Mouse (Mus musculus) layer of hippocampus, adult 11-12 months (tissue): Measurements from ENCODE around the gene Gm37240.
A peak's percentile ranks its signal among the peaks of the same experiment; 100 is the strongest.

ENCODE experiments used
- DNase-seq: peaks from one replicate; pipeline ENCODE4 v3.0.0; 2022; ENCODE audit warnings: low spot score

Gm37240 gene

DNA sequence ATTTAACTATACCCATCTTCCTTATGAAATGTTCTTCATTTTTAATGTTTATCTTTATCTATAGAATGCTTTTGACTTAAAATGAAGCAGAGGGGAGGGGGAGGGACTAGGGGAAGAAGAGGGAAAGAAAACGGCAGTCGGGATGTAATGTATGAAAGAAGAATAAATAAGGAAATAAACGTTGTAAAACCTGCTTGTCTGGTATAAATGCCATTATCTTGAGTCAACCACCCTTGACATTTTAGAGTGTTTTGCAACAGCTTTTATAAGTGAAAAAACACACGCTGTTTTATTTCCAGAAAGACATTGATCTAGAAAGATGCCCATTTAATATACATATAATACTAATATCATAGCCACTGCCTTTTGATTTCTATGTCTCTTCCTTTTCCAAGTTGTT is 469.7 kb downstream of the Gm37240 start:
- DNase-seq, result no peak

DNA sequence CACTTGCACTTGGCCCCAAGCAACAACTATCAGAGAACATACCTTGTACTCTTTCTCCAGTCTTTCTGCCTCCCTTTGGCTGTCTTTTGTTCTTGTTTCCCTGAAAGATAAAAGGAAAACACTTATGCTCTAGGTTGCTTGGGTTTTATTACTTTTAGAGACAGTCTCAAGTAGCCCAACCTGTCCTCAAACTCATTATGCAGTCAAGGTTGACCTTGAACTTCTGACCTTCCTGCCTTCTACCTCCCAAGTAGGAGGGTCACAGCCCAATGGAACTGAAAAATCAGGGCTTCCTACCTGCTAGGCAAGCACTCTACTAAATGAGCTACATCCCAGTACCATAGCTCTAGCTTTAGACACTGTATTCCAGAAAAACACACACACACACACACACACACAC is 488.5 kb downstream of the Gm37240 start:
- DNase-seq, result no peak

DNA sequence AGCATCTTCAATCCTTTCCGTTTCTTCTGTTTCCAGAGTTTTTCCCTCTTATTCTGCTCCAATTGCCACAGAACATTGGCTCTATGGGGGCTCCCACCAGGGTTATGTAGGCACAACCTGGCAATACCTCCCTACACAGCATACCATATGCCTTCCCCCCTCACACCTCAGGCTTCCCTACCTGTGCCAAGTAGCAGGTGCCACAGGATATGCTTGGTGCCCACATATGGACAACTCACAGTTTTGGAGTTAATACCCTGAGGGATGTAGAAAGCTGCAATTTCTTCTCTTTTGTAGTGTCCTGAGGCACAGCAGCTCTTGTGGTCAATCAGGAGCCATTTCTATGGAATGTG is 488.9 kb downstream of the Gm37240 start:
- DNase-seq, result no peak

DNA sequence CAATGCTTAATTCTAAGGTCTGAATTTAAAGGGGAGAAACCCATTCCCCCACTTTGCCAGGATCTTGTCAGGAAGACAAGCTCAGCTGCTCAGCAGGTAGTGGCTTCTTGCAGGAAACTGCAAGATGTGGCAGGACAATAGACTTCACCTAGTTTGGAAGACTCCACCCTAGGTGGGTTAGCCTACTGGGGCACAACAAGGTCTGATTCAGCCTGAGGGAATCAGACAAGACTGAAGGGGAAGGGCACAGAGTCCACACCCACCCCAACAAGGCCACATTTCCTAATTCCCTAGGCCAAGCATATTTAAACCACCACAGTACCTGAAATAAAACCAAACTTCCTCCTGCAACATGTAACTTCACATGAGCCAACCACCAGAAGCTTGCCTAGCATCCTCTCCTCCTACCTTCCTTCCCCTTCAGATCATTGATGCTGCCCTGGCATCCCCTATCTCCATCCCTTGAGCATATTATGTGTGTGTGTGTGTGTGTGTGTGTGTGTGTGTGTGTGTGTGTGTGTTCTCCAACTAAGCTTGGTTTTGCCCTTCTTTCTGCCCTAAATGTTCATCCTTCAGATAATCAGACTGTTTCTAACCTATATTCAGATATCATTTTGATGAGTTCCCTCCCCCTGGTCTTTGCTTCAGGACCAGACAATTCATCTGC is 489.4 kb downstream of the Gm37240 start:
- no peak for DNase-seq

DNA sequence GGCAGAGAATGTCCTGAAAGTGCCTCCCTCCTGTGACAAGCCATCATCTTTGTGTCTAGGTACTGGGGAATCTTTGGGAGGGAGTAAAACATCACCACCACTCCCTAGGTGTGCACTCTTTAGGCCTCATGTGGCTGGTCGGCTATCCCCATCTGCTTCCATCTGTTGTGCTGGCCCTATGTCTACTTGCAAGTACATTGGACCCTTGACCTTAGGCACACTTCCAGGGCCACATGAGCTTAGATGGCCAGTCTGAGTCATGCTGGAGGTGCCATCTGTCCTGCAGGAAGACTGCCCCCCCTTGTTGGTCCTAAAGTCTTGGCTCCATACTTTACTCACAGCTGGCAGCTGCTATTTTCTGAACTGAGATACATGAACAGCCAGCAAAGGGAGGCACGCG is 493.9 kb downstream of the Gm37240 start:
- DNase-seq, result no peak

DNA sequence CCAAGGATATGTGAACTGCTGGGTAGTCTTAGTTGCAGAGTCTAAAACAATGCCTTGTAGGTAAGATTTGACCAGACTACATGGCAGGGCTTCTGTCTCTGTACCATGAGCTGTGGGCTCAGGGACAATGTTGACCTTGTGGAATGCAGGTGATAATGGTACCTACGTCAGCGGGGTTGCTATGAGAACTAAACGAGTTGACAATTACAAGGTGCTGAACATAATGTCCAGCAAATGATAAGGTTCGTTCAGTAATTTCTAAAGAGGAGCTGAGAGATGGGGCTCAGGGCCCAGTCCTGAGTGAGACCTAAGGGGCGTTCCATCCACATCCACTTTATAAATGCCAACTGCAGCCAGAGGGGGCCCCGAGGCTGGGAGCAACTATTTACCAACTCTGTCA is 495.6 kb downstream of the Gm37240 start:
- no peak for DNase-seq

DNA sequence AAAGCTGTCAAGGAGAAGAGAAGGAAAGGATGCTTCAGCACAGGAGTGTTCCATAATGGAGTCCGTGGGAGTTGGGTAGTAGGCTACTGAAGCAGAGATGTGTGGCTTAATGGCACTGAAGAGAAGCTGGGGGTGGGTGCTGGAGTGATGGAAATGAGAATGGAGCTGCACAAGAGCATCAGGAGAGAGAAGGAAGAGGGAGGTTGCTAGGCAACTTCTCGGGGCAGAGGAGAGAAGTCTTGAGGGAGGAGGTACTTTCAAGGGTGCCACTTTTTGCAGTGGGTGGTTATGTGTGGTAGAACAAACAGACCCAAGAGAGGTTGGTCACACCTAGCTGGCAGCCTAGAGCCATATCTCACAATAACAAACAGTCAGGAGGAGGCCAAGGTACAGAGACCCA is 496.2 kb downstream of the Gm37240 start:
- no peak for DNase-seq

DNA sequence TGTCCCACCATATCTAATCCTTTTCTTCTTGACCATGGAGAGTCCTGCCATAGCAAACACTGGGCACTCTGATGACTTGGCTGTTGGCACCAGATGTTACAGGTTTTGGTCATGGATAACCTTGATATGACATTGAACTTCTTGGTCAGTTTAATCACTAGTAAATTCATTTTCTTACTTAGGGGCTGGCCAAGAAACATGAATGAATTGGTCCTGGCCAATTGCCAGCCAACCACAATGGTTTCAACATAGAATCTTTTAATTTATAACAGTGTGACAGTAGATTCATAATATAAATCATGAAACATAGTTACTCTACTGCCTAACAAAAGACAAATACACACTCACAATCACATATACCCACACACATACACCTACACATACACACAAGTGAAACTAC is 501.9 kb downstream of the Gm37240 start:
- no peak for DNase-seq

DNA sequence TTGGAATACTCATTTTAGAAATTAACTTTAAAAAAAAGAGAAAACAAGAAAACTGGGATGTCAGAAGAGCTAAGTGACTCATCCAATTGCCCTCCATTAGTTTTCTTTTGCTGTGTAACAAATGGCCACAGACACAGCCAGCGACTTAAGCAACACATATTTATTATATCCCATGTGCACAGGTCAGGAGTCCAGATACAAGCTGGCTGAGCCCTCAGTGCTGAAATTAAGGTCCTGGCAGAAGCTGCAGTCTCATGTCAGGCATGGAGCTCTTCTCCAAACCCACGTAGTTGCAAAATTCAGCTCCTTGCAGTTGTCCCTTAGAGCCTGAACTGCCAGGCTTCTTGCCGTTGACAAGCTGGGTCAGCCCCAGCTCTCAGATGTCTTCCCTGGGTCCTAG is 504.0 kb downstream of the Gm37240 start:
- no peak for DNase-seq

DNA sequence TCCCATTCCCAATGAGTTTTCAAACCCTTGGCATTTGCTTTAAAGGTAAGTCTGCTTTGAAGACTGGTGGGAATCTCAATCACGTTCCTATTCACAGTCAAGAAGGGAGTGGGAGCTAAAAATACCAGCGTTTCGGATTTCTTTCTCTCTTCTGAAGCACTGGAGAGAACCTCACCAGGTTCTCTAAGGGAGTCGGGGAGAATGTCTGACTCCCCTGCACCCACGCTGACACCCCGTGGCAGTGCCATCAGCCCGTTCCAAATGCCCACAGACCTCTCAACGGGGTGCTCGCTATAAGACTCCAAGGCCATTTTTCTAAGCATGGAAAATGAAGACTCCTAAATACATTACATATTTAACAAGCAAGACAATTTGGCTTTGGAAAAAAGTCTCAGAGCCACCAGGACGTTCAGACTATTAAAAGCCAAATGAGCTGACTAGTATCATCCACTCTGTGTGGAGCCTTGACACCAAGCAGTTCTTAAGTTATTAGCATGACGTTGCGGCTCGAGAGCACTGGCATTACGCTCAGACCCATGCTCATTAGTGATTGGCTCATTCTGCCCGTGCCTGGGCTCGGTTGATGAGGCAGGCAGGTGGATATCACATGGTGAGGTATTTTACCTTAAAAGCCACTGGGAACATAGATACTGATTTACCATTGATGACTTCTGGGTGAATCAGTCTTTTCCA is 508.5 kb downstream of the Gm37240 start:
- no peak for DNase-seq

DNA sequence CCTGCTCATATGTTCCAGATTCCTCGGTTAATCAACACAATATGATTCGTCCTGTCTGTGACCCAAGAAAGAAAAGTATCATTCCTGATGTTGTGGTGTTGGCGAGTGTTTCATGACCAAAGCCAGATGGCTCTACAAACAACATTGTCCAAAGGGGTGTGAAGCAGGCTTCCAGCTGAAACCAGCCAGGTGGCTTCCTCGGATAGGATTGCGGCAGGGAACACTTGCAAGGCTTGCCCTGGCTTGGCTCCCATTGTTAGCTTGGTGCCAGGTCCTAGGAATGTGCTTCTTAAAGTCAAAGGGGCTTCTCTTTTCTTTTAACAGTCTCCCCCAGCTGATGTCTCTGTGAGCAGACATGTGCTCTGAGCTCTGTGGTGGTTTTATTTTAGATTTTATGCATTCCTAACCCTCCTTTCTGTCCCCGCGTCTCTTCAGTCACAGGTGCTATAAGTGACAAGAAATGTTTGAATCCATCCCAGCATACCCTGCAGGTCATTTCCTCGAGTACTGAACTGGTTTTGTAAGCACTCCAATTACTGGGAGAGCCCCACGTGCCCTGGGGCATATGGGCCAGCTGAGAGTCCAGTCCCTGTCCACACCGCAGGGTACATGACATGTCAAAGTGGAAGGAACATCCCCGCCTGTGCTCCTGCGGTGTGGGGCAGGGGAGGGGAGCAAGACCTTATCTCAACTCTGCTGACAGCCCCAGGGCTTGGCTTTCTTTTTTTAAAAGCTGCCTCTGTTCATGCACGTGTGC is 509.2 kb downstream of the Gm37240 start:
- DNase-seq, result no peak

DNA sequence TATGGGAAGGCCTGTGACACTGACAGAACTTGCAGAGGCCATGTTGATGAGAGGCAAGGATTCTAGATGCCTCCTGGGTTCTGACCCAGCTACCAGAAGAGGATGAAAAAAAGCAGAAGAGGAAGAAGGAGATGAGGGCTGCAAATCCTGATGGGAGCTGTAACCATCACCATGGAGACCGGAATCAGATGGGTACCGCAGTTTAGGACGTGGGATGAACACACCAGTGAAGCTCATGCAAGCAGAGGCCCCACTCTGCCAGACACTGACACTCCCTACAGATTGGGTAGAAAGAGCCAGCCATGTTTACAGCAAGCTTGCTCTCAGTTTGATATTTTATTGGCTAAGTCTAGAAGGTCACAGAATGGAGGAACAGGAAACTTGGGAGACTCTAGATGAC is 509.8 kb downstream of the Gm37240 start:
- DNase-seq, result peak; percentile 50

DNA sequence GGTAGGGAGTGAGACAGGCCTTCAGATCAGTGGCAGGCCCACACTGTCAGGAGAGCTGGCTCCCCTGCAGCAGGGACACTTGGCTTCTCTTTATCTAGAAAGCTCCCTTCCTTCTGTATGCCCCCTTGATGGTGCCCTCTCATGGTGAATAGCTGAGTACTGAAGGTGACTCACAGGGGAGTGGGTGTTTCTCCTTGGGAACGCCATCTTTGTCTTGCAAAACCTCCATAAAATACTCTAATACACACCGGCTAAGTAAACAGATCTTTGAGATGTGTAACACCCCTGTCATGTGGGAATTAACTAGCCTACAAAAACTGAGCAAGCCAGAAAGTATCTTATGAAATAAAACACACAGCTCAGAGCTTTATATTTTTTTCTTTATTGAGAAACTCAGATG is 510.8 kb downstream of the Gm37240 start:
- DNase-seq, result no peak

DNA sequence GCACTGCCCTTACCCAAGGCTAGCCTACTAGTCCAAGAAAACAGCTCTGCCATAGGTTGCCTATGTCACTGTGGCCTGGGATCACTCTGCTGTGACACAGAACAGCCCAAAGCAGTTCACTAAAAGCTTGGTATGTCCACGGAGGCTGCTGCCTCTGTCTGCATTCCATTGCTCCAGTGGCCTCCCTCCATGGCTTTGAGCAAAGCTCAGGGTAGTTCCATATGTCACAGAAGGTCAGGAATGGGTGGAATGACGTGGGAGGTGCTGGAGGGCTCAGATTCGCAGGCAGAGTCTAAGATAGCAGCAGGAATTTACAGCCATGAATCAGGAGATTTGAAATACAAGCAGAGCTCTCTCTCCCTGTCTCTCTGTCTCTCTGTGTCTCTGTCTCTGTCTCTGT is 514.3 kb downstream of the Gm37240 start:
- no peak for DNase-seq

DNA sequence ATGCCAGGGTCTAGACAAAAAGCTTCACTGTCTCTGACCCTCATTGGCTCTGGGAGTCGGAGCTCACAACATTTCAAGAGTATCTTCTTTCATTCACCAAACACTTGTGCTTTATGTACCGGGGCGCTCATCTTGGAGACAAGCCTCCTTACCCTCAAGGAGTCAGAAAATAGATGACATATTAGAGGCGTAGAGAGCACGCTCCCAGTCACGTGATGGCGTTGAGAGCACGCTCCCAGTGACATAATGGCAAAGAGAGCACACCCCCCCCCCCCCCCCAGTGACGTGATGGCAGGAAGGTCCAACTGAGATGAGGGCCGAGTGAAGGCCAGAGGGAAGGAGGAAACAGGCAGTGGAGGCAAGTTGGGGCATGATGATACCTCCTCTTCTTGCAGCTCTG is 517.5 kb downstream of the Gm37240 start:
- DNase-seq, result no peak

DNA sequence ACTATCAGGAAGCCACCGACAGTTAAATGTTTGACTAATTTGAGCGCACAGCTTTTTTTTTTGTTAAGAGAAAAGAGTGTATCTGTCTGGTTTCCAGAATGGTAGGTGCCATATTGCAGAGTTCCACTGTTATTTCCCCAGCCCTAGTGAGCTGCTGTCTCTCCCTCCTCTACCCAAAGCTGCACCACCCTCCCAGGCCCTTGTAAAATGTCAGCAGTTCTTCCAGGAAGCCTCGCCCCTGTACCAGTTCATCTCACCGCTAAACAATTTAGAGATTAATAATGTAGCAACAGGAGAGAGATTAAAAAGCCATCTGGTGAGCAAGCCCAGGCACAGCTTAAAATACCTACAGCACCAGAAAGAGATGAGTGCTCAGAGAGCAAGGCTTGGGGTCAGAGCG is 518.2 kb downstream of the Gm37240 start:
- DNase-seq, result peak; percentile 43

DNA sequence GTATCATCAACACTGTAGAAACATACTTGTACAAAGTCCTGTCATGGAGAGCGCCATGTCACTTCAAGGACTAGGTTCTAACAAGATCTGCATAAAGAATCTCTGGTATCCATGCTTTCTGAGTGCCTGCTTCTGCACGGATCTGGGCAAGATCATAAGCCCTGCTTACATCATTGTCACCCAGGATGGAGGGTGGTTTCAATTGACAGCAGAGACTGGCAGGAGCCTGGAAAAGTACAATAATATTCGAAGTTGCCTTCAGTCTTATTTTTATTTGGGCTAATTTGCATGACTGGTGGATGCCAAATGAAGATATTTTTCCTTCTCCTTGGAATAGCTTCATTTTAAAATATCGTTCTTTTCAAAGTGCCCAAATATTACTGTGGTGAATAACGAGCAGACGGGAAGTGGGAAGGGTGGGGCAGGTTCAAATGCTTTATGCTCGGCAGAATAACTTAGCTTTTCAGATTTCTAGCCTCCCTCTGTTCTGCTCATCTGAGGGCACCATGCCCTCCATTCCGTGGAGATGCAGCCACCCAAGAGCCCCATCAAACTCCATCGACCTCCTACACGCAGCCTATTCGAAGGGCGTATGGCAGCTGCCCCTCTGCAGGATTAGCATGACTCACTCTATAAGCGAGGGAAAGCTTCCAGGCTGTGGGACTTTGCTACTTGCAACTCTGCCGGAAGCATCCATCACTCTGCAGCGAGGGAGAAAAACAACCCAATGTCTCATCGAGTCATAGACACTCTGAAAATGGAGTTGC is 518.8 kb downstream of the Gm37240 start:
- DNase-seq, result peak; percentile 74

DNA sequence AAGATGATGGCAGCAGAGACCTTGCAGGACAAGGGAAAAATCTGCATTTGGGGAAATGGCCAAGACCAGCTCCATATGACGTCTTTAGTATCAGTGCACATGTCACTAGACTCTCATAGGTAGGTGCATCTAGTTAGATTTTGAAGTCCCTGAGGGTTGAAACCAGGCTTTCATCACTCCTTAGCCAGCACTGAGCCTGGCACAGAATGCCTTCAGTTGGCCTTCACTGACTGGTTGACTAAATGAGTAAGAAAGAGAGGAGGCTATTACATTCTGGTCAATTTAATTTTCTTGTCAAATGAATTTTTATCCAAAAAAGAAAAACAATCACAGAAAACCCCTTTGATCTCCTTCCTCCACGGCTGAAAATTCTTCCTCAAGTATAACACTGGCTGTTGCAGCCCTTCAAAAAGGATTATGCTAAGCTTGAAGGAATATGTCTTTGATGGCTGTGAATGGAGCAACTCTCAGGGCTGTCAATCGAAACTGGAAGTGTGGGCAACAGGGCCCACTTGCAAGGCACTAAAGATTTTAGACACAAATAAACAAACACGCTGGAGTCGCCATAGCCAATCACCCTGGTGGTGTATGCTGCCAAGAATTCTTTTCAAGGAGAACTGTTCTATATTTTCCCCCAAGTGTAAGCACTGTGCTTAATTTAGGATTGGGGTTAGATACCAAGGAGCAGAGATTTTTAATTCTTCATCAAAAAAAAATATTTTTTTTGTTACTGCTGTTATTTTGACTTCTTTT is 522.6 kb downstream of the Gm37240 start:
- DNase-seq, result no peak

DNA sequence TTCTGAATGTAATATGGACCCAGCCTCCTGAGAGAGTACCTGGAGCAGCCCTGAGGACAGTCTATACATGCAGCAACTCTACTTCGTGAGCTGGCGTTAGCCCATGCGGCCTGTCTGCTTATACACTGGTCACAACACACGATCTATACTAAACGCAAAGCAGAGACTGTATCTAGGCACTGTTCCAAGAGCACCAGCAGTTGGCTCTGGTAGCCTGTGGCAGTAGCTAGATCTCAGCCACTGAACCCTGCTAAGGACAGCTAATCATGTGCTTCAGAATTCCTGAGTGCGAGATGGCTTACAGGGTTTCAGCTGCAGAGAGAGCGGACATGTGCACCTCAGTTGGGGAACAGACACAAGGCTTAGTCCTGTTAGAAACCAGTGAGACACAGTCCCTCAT is 524.4 kb downstream of the Gm37240 start:
- DNase-seq, result no peak

DNA sequence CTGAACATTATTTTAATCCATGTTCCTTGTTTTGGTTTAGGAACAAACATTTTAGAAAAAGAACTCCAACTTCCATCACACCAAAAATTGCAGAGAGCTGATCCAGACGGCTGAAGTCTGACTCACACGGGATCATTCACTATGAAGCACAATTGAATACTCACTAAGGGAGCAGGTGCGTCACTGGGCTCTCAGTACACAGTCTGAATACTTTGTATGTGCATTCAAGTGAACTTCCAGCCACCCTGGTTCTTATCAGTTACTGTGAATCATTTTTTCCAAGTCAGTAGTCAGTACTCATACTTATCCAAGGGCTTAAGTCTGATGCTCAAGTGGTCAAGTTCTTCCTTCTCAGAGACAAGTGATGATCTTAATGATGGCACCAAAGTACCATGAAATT is 530.9 kb downstream of the Gm37240 start:
- DNase-seq, result no peak

DNA sequence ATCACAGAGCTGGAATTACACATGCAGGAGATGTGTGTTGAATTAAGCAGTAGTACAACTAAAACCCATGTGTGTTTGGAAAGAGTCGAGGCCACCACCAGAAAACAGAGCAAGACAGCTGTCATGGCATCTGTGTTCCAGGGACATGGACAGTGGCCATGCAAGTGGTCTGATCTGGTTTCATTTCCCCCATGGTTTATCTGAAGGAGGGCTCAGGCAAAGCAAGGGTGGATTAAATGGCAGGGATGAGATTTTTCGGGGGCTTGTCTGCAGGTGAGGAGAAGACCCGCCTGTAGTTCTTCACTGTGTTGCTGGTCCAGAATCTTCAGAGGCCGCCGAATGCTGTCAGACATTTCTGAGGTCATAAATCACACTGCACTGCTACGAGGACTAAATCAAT is 539.3 kb downstream of the Gm37240 start:
- DNase-seq, result no peak
